Mouse (Mus musculus): Measurements from ENCODE around the gene Musk.
A peak's percentile ranks its signal among the peaks of the same experiment; 100 is the strongest.
"Not testable (repeated sequence)": the region's sequence is repeated elsewhere in the genome, so short reads cannot be mapped to it uniquely, and the experiment has no call there.

Gene Musk

DNA sequence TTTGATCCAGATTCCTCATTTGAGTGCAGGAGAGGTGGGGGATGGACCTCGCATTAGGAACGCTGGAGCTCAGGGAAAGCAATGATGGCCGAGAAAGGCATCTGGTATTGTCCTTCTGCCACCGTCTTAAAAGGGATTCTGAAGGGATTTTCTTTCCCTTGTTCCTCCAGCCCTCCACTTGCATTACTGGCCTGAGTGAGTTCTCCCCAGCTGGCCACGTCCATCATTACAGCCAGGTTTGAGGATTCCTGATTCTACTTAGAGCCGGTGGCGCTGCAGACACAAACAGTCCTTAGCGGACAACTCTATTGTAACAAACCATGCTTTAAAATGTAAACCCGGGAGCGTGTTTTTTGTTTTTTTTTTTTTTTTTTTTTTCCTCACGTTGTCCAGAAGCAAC is at the start of gene Musk:
Gene Musk, plus strand, starts transcription at position 274 of the 400 bp plus-strand sequence.
- DNase-seq (ENCODE audit: low read depth, low spot score), result no peak

DNA sequence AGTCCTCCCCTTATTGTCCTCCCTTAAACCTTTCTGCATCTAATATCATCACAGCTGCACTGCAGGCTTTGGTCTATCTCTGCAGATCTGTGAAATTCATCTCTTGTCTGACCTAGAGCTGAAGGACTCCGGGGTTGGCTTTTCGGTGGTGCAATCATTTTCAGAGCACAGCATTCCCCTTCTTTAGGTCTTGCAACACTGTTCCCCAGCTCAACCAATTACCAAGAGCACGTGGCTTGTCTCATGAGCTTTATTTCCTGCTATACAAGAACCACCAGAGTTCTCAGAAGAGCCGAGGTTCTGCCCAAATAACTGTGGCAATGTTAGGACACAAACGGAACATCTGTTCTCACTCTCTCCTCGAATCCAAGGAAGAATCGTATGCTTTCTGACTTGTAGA is 45.3 kb upstream of the Musk start:
- DNase-seq (ENCODE audit: low read depth, low spot score), result no peak

DNA sequence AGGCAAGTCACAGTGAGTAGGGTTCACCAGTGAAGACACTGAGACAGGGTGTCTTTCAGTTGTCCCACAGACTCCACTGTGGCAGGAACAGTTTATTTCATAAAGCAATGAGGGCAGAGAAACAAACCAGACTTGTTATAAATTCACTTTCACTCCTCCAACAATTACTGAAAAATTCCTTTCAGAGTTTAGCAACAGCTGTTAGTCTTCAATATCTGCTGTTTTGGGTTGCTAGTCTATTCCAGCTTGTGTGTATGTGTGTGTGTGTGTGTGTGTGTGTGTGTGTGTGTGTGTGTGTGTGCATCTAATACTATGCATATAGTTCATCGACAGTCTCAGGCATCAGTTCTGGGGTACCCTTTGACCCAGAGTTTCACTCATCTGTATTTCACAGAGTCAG is 40.2 kb upstream of the Musk start:
- DNase-seq (ENCODE audit: low read depth, low spot score), result no peak

DNA sequence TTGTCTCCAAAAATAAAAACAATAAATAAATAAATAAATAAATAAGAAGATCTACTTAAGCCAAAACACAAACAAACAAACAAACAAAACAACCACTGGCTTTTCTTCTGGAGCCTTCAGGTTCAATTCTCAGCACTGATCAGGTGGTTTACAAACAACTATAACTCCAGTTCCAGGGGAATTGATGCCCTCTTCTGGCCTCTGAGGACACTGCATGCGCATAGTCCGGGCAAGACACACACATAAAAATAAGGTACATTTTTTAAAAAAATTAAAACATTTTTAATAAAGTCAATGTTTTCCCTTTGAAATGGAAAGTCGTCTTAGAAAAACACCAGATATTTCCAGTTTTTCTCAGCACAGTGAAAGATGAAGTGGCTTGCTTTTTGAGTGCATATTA is 33.4 kb upstream of the Musk start:
- DNase-seq (ENCODE audit: low read depth, low spot score), result no peak

DNA sequence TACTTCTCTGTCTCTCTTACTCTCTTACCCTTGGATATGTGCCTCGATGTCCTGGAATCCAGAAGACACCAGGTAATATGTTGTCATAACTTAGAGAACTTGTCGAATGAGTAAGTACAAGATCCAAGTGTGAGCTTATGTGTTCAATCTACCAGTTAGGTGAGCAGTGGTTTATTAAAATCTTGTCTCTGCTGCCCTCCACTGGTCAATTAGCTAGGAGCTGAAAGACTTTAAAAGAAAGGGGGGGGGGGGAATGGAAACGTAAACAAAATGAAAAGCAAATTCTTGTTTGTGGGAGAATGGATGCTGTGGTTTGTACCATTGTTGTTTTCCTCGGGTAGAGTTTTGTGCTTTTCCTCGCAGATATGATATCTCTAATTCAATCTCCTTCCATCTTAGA is 32.4 kb upstream of the Musk start:
- DNase-seq (ENCODE audit: low read depth, low spot score), result peak; percentile 56

DNA sequence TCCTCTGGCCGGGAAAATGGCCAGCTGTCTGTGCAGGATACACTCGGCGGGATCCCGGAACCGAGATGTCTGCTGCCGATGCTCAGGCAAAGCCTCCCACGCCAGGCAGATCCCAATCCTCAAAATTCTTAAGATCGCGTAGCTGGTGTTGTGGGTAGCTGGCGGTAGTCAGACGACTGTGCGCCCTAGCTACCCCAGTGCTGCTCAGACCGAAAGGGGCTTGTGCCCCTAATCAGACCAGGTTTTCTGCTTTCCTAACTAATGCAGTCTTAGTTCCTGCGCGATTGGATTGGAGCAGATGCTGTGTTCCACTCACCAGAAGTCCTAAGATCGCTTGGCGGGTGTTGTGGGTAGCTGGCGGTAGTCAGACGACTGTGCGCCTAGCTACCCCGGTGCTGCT is 25.0 kb upstream of the Musk start:
- not testable (repeated sequence) for DNase-seq (ENCODE audit: low read depth, low spot score)

DNA sequence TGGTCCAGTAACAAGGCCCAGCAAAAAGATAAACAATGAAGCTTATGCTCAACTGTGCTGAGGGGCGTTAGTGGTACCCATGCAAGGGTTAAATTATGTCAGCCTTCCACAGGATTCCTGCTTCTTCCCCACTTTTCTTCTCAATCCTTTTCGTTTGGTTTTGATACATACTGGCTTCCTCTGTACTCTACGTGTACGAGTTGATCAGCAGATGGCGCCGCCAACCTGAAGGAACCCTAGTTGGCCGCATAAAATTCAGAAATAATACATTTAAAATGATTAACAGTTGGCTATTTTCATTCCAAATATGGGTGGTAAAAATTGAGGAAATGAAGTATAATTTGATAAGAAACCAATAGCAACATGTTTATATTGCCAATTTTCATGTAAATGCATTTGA is 19.5 kb upstream of the Musk start:
- no peak for DNase-seq (ENCODE audit: low read depth, low spot score)

DNA sequence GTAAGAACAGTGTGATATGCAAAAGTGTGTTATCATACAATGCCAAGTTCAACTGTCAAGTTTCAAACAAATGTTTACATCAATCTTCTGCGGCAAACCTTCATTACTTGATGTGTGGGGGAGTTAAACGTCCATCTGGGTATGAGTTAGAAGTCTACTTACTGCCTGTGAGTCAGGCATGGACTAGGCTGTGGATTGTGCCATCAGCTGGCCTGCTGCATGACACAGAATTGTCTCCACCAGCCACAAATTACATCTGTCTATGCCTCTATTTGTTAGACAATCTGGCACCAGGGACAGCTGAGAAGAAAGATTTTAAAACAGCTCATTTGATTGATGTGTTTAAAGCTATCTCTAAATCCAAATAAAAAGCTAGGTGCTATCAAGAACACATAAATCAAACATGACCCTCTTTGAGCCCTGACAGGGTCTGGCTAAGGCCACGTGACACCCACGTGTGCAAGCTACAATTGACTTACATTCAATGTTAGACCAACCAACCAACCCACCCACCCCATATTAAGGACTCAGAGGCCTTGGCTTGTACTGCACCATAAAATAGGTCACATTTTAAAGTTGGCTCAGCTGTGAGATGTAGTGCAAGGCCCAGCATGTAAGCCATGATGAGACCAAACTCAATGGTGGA is 16.7 kb upstream of the Musk start:
- no peak for DNase-seq (ENCODE audit: low read depth, low spot score)

DNA sequence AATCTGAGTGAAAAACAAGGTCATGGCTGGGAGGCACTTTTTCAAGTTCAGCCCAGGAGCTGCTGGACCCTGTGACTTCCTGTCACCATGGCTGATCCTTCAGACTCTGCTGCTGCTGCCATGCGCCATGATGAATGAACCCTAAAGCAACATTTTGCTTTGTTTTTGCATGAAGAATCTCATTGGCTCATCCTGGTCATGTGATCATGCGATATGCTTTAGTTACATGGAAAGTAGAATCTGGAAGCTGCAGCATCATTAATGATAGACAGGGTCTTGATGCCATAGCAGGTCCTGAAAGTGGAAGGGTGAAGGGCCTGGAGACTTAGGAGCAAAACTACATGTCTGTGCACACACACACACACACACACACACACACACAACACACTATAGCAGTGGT is 15.8 kb upstream of the Musk start:
- no peak for DNase-seq (ENCODE audit: low read depth, low spot score)

DNA sequence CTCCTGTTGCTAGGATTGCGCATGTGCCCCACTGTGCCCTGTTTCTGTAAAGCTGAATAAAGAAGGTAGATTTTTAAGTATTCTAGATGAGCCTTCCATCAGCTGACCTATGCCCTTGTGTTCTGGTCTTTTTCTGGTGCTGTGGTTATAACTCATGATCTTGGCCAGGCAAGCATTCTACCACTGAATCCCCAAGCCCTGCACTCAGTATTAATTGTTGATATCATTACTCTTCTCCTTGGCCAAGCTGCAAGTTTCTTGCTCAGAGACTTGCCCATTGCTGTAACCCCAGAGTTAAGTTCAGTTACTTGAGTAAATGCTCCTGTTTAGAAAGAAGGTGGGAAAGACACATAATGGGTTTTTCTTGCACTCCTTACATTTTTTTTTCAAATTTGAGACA is 14.8 kb upstream of the Musk start:
- no peak for DNase-seq (ENCODE audit: low read depth, low spot score)

DNA sequence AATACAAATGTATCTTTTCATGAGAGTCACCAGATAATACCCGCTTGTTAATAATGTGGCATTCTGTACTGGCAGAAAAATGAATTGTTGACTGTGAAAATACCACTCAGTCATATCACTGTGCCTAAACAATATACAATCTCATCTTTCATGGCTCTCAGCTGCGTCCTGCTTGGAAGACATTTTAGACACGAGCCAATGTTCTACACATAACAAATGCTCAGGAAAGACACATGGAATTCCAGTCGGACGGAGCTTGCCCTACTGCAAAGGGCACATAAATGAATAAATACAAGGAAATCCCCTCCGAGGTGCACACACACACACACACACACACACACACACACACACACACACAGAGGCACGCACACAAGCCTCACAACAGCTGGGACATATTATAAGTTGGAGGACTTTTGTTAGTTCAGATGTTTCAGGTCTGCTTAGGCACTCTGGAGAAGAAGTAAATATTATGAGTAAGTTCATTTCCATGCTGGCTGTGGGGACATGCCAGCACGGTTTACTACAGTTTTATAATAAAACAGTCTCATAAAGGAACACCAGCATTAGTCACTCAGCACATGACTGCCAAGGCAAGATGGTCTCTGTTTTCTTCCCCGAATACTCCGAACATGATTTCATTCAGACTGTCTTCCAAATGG is 14.1 kb upstream of the Musk start:
- DNase-seq (ENCODE audit: low read depth, low spot score), result no peak

DNA sequence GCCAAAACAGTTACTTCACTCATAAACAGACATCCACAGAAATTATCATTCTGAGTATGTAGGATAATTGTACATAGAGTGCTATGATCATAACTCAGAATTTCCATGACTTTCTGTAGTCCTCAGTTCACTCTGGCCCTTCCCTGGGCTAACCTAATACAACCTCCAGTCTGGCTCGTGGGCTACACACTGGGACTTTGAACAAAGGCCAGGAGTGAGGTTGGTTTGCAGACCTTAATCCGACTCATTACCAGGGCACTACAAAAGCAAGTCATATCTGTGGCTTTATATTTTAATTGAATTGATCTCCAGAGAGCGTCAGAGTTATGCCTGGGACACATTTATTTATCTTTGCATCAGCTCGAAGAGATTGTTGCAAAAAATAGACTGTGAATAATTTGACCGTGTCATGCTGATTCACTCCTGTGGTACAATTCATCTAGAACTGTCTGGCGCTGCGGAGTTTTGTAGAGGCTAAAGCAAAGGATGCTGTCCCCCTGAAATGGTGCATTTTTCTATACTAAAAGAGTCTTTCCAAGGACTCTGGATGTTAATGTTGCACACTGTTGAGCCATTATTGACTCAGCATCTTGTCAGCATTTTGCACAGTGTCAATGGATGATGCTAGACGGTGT is 10.4 kb upstream of the Musk start:
- DNase-seq (ENCODE audit: low read depth, low spot score), result no peak

DNA sequence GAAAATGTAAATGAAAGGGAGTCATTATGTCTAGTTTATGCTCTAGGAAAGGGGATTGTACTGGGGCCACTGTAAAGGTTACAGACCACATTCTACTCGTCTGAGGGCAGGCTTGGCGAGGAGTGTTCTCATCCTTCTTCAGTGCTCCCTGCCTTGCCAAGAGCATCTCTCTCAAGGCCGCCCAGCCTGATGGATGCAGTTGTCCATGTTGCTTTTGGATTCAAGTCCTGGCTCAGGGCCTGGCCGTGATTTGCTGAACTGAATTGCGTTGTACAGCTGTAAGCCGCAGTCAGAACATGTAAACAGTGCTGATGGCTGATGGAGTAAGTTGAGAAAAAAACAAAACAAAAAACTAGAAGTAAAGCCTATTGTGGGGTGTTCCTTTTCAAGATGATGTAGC is 7.4 kb upstream of the Musk start:
- DNase-seq (ENCODE audit: low read depth, low spot score), result no peak

DNA sequence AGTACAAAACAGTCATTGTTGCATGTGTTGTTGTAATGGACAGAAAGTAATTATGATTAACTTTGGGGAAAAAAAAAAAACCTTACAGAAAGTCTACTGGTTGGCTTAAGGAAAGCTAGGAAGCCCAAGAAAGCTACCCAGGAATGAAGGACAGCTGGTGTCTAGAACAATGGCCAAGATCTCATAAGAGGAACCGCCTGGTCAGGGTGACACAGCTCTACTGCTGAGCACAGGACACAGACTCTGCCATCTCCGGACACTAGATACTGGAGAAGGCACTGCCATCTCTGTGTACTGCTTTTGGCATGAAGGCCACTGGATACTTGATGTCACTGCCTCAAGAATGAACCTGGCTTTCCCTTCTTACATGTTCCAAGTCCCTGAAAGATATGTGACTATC is 5.6 kb upstream of the Musk start:
- DNase-seq (ENCODE audit: low read depth, low spot score), result no peak

DNA sequence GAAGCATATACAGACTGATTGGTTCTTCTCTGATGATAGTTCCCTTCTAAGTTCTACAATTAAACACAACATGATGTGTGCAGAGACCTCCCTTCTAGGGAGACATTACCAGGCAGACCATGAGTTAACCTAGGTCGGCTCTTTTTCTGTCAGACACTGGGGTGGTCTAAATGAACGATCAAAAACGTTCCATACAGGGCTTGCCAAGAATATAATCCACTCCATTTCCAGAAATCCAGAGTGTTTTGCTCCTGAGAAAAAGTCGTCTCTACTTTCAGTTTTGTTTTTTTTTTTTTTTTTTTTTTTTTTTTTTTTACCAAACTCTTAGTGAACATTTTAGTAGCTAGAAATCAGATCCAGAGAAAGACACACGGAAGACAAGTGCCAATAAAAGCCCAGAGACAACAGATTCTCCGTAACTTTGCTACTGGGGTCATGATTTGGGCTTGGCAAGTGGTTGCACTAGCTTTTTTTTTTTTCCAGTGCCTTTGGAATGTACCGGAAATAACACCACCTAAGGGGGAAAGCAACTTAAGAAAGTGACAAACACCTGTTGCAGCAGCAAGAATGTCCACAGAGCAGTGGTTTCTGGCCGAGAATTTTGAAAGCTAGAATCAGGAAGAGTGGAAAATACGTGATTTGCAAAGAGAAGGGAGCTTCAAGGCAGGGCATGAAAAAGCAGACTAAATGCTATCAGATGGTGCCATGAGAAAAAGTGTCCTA is 769 bp downstream of the Musk start:
- DNase-seq (ENCODE audit: low read depth, low spot score), result no peak

DNA sequence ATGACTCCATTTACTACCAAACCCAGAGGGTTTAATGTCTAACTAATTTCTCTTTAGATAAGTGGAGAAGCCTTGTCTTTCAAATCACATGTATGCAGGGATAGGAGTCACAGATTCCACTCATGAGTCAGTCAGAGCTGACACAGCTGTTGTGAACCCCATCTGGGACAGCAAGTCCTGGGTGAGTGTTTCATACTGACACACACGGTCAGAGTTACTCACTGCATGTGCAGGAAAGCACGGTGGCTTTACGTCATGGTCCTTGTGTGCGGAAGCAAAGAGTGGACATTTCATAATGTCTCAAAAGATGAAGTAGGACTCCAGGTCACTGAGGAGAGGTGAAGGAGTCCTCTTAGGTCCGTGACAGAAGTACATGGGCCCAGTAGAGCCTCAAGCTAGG is 3.0 kb downstream of the Musk start:
- DNase-seq (ENCODE audit: low read depth, low spot score), result no peak

DNA sequence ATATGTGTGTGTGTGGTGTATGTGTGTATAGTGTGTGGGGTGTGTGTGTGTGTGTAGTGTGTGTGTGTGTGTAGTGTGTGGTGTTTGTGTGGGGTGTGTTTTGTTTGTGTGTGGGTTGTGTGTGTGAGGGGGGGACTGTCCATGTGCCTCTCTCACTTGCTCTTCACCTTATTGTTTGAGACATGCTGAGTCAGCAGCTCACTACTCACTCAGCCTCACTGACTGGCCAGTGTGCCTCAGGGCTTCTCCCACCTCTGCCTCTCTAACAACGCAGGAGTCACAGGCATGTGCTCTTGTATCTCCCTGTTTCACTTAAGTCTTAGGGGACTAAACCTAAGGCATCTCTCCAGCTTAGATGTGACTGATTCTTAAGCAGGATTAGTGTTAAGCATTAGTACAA is 6.1 kb downstream of the Musk start:
- no peak for DNase-seq (ENCODE audit: low read depth, low spot score)

DNA sequence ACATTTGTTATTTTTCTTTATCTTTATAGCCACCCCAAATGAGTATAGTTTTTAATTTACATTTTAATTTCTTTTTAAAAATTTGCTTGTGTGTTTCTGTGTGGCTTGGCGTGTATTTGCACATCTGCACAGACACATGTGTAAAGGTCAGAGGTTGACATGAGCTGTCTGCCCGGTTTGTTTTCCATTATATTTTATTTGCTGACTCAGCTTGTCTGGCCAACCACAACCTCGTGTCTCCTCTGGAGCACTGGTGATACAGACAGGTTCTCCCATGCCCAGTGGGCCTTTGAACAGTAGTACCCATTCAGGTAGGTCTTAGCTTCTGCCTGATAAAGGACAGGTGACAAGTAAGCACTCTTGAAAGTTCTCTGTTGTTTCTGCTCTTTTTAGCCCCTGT is 7.3 kb downstream of the Musk start:
- DNase-seq (ENCODE audit: low read depth, low spot score), result no peak

DNA sequence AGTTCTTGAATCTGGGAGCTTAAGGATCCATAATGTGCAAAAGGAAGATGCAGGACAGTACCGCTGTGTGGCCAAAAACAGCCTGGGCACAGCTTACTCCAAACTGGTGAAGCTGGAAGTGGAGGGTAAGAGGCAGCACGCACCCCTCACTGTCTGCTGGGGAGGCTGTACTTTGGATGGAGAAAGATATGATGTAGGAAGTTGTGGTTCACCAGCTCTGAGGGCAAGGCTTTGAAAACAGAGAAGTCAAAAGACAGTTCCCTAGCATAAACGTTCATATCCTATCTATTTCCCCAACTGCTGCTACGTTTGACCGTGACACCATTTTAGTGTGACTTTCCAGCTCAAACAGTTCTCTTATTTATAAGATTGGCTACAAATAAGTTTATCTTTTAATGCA is 18.1 kb downstream of the Musk start:
- DNase-seq (ENCODE audit: low read depth, low spot score), result no peak

DNA sequence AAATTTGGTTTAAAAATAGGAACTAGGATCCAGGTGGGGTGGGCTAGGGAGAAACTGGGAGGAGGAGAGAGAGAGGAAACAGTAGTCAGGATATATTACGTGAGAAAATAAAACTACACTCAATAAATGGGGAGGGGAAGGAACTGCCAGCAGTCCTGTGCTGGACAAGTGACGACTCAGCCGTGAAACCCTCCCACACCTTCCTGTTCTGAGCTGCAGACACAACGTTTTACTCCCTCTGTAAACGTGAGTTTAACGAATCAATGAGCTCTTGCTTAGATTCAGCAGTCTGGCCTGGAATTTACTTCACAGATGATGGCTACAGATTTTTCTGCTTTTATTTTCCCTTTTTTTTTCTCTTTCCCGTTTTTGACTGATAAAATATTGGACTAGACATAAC is 18.8 kb downstream of the Musk start:
- no peak for DNase-seq (ENCODE audit: low read depth, low spot score)

DNA sequence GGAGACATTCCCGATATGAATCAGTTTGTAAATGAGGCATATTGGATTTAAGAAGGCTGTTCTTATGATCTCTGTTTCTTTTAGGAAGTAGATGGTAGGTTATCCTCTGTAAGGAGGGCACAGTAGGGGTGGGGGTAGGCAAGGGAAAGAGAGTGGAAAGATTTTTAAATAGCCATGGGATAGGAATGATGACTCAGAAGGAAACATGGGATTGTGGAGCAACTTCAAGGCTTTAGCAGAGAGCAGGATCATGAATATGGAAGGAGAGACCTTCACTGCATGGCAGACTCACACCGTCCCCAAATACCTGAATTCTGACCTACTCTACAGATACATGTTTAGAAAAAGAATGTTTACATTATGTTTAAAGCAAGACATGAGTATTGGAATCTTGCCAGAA is 21.7 kb downstream of the Musk start:
- no peak for DNase-seq (ENCODE audit: low read depth, low spot score)

DNA sequence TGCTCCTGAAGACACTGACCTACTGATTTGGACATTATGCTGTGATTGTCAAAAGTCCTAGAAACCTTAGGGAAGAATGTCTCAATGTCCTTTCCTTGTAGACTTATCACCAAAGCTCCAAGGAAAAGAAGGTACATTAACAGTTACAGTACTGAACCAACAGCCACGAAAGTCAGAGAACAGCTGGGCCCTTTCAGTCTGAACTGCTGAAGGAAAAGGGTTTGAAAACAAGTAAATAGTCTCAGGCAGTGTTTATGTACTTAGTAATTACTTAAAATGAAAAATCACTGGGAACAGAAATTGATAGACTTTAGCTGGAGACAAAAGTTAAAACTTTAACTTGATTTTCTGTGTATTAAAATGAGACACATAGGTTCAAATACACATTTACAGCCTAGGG is 27.6 kb downstream of the Musk start:
- no peak for DNase-seq (ENCODE audit: low read depth, low spot score)

Measured in embryo, embryonic 11.5 days (tissue).